Mouse (Mus musculus): Measurements from ENCODE around the gene Cox5a.

DNA sequence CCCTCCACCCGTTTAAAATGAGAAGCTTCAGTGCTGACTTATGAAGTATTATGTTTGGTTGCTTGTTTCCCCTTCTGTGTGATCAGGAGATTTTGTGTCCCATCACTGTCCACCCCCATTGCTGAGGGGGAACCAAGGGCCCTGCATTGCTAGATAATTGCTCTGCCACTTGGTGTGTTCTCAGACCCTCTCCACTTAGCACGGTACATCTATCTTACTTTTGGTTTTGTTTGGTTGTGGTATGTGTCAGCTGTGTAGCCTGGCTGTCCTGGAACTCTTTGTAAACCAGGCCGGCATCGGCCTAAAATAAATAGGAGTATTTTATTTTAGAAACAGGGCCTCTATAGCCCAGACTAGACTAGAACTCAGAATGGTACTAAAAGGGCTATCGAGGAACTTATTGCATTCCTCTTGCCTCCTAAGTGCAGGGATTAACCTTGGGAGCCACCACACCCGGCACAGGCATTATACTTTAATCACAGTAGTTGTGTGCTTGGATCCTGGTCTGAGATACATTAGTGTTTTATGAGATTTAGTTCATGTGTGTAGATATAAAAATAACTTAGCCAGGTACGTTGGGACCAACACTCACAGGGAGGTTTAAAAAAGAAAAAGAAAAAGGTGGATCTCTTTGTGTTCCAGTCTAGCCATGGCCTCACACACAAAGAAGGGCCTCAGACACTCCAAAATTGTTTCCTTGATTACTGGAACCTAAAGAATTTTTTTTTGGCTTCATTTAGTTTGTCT lies 1.2 kb downstream of the Cox5a start:
- TF ChIP-seq CTCF (IDR thresholded peaks at IDR 0.05; ENCODE audit: low read depth) (no peak), EP300 (IDR thresholded peaks at IDR 0.05; ENCODE audit: low read depth) (no peak)

All from liver, embryonic 14.5 days (tissue).